Mouse (Mus musculus) large intestine, adult 2 months (tissue): ENCODE measurements around the gene Rbm11. TPM values are rescaled to one million over a fixed set of nuclear protein-coding genes. Genes with fewer than 3 reads are reported as not detected.

Source experiments
- DNase-seq: peaks from one replicate; pipeline ENCODE4 v3.0.0-alpha.2; 2012; ENCODE audit warnings: low read depth, low spot score
- WGBS: fragments of 180-500 bp; shearing (Covaris S2); methylation state at CpG from one replicate; pipeline ENCODE4 v1.1.7; 2018; 5-methylcytosine and 5-hydroxymethylcytosine counted together
- polyA plus RNA-seq: library from polyadenylated mRNA; depleted of rRNA; stranded (reverse); fragments of >200 nt; gene quantifications from 2 replicates; pipeline ENCODE4 v1.2.3, GENCODE M21; 2012; rRNA removed

The Rbm11 gene
- 0.05 and 0.10 TPM in 2 replicates for polyA plus RNA-seq

GRCm38 (mm10) chr16:75592671-75593500 is at the start of gene Rbm11:
Gene Rbm11, plus strand, starts transcription at chr16:75592844.
- WGBS = under 1% methylated on average over 55 of the region's 55 CpGs
- peak; percentile 14 for DNase-seq

DNA sequence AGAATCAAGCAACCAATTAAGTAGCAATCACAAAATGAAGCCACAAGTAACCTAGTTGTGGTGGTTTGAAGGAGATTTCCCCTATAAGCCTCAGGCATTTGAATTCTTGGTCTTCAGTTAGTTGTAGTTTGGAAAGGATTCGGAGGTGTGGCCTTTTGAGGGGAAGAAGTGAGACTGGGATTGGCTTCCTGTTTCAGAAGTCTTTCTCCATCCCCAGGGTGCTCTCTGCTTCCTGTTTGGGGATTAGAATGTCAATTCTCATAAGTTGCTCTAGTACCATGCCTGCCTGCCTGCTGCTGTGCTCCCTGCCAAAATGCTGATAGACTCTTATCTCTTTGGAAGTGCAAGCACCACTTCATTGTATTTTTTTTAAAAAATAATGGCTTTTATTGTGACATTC is 47.3 kb upstream of the Rbm11 start:
- 83% methylated on average over 1 of the region's 1 CpGs for WGBS
- DNase-seq = no peak

- 96% methylated on average over 2 of the region's 2 CpGs for WGBS
These were observed 29.7 kb upstream of the Rbm11 start for GRCm38 (mm10) chr16:75562910-75563309.

DNA sequence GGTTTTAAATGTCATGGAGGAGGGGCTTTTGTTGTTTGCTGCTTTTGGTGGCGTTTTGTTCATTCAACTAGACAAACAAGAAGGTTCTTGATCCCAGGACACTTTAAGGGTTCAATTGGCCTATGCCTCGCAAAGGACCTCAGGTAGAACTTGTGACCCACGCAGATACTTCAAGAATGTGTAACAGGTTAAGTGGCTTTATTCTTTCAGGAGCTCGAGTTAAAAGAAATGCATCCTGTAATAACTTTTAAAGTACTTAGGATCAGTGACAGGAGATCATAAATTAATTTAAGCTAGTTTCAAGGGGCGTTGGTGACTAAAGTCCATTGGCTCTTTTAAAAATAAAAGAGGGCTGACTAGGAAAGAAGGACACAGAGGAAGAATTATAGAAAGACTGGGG is 10.4 kb upstream of the Rbm11 start:
- 20% methylated on average over 5 of the region's 5 CpGs for WGBS
- no peak for DNase-seq

More at GRCm38 (mm10) chr16:75562910-75563309, 29.7 kb upstream of the Rbm11 start:
- DNase-seq = no peak

DNA sequence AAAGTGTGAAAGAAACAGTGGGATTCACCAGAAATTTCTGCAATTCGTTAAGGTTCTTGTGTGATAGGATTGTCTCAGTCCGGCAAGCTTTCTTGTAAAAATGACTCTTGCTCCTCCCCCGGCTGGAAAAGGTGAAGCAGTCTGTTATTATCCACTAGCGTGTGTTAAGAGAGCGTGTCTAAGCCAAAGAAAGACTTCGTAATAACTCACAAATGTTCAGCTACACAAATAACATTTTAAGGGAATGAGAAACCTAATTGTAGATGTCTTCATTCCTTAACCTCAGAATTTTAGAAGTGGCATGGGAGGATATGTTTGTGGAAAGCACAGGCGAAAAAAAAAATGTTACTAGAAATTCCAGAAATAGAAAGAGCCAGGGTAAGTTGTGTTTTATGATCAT is 6.7 kb upstream of the Rbm11 start, which contains the start of gene Lipi:
Lipi (minus strand) TSS at position 101 of the 400 bp plus-strand sequence.
- DNase-seq = no peak
- WGBS = 62% methylated on average over 7 of the region's 7 CpGs

DNA sequence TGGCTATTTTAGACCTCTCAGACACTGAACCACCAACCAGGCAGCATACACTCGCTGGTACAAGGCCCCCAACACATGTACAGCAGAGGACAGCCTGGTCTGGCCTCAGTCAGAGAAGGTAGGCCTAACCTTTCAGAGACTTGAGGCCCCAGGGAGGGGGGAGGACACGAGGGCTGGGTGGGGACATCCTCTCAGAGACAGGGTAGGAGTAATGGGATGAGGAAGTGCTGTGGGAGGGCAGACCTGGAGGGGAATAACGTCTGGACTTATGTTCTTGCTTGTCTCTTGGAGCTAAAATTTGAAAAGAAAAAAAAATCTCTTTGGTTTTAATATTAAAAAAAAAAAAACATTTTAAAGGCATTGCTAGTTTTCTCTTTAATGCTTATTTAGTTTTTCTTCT is 6.2 kb upstream of the Rbm11 start:
- WGBS = 25% methylated on average over 3 of the region's 3 CpGs
- DNase-seq = no peak

- DNase-seq = no peak
- 18% methylated on average over 15 of the region's 15 CpGs for whole genome bisulfite sequencing
These were observed 998 bp downstream of the Rbm11 start for GRCm38 (mm10) chr16:75593501-75594183.

- DNase-seq = no peak
- WGBS = 83% methylated on average over 1 of the region's 1 CpGs
These were observed 13.8 kb downstream of the Rbm11 start for GRCm38 (mm10) chr16:75606415-75606814.

GRCm38 (mm10) chr16:75612561-75612960 is 19.9 kb downstream of the Rbm11 start:
- no peak for DNase-seq

GRCm38 (mm10) chr16:75617651-75618349 is 25.2 kb downstream of the Rbm11 start:
- 78% methylated on average over 2 of the region's 2 CpGs for whole genome bisulfite sequencing
- peak; percentile 6 for DNase-seq

GRCm38 (mm10) chr16:75627862-75628261 is 35.2 kb downstream of the Rbm11 start:
- DNase-seq = no peak
- 75% methylated on average over 2 of the region's 2 CpGs for WGBS

Other genes starting within 250 kb of the Rbm11 start
- not detected in 2 replicates for gene Lipi, start 6.8 kb upstream of the Rbm11 start, polyA plus RNA-seq
- gene Hspa13, start 174.3 kb downstream of the Rbm11 start, polyA plus RNA-seq = 4.3 and 7.2 TPM in 2 replicates